Mouse (Mus musculus) heart, embryonic 14.5 days (tissue): ENCODE data around the gene Kcnmb1. TPM values are rescaled to one million over a fixed set of nuclear protein-coding genes. Genes with fewer than 3 reads are reported as not detected.

Experiments
- ATAC-seq: fragments of 200-750 bp; cut with Nextera tagmentation; 2 replicates; pipeline ENCODE4 v1.8.0; 2017; ENCODE audit warnings: low read depth, moderate TSS enrichment; ENCODE audit not compliant: insufficient number of reproducible peaks, insufficient read depth, low FRiP score
- H3K27ac ChIP-seq, 2 experiments: fragments of 200-500 bp in 1 of 2; fragments of 300-500 bp in 1 of 2; sonication (generic) in 1 of 2; replicated peaks in 1 of 2; 2 replicates each; pipeline ENCODE4 v1.5.1; 2012 to 2014; ENCODE audit warnings: low read depth in 2 of 2, low read length in 2 of 2, control low read depth in 1 of 2, mild to moderate bottlenecking in 1 of 2, mixed read lengths in 1 of 2; ENCODE audit not compliant: control insufficient read depth in 1 of 2, insufficient read depth in 1 of 2
- H3K27me3 ChIP-seq: fragments of 300-500 bp; sonication (generic); 2 replicates; pipeline ENCODE4 v1.6.1; 2014; ENCODE audit warnings: mild to moderate bottlenecking, low read length, control low read depth; ENCODE audit not compliant: control insufficient read depth, insufficient read depth
- H3K36me3 ChIP-seq: fragments of 300-500 bp; sonication (generic); 2 replicates; pipeline ENCODE4 v1.6.1; 2014; ENCODE audit warnings: mild to moderate bottlenecking, control low read depth, low read length, mixed read lengths; ENCODE audit not compliant: control insufficient read depth, insufficient read depth
- H3K4me1 ChIP-seq, 2 experiments: fragments of 200-500 bp in 1 of 2; fragments of 300-500 bp in 1 of 2; sonication (generic) in 1 of 2; 2 replicates each; pipeline ENCODE4 v1.6.1; 2012 to 2014; ENCODE audit warnings: low read length in 2 of 2, control low read depth in 1 of 2, mixed read lengths in 1 of 2; ENCODE audit not compliant: control insufficient read depth in 2 of 2, insufficient read depth in 2 of 2
- H3K4me2 ChIP-seq: fragments of 300-500 bp; sonication (generic); 2 replicates; pipeline ENCODE4 v1.6.1; 2014; ENCODE audit warnings: mild to moderate bottlenecking, low read length
- H3K4me3 ChIP-seq, 2 experiments: fragments of 200-500 bp in 1 of 2; fragments of 300-500 bp in 1 of 2; sonication (generic) in 1 of 2; 2 replicates each; pipeline ENCODE4 v1.5.1; 2012 to 2014; ENCODE audit warnings: low read length in 2 of 2, mild to moderate bottlenecking in 2 of 2, control low read depth in 1 of 2, low read depth in 1 of 2, moderate library complexity in 1 of 2; ENCODE audit not compliant: control insufficient read depth in 1 of 2, insufficient read depth in 1 of 2
- H3K9ac ChIP-seq: fragments of 300-500 bp; sonication (generic); 2 replicates; pipeline ENCODE4 v1.6.1; 2014; ENCODE audit warnings: mild to moderate bottlenecking, low read length
- H3K9me3 ChIP-seq: fragments of 300-500 bp; sonication (generic); 2 replicates; pipeline ENCODE4 v1.6.1; 2016; ENCODE audit warnings: low read length, control low read depth; ENCODE audit not compliant: control insufficient read depth
- WGBS: fragments of 180-500 bp; shearing (Covaris S2); extraction: QIAGEN DNeasy Blood & Tissue Kit; methylation state at CpG from one replicate; pipeline ENCODE4 v1.1.7; 2014; 5-methylcytosine and 5-hydroxymethylcytosine counted together
- polyA plus RNA-seq: library from polyadenylated mRNA; unstranded; fragments of >200 nt; fragmentation: Nextera tagmentation; extraction: Ambion mirVana; gene quantifications from 2 replicates; pipeline ENCODE4 v1.2.1, GENCODE M21; 2014

The Kcnmb1 gene
- polyA plus RNA-seq, 1 experiment from 2014 or later, result 2.0 TPM

DNA sequence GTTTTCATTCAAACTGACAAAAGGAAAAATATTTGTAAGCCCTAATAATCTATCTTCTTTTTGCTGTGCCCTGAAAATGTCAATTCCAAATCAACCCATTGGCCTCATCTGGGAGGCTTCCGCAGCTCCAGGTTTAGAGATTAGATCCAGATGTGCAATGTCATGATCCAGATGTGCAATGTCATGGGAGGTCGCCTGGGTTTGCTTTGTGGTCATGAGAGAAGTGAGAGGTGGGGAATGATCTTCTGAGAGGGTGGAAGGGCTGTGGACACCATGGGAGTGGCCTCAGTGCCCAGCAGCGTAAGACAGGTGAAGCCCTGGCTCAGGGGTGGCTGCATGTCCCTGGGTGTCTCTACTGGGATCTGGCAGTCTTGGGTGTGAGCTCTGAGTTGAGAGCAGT lies 39.8 kb upstream of the Kcnmb1 start:
- WGBS, result 60% methylated on average over 3 of the region's 3 CpGs
- H3K27ac ChIP-seq, result no peak overlapping the region
- no peaks in the 10 kb centered on the region for H3K9me3 ChIP-seq
- H3K36me3 ChIP-seq, result no peaks in the 10 kb centered on the region
- H3K4me1 ChIP-seq, result peaks cover 0 to 2% of the 10 kb centered on the region in 2 experiments; a peak in 1 of 4 replicates
- no peak overlapping the region for H3K4me2 ChIP-seq
- peaks cover 8% of the 10 kb centered on the region for H3K27me3 ChIP-seq
- H3K4me3 ChIP-seq, result no peak overlapping the region
- H3K9ac ChIP-seq, result no peak overlapping the region
- ATAC-seq, result no peak

DNA sequence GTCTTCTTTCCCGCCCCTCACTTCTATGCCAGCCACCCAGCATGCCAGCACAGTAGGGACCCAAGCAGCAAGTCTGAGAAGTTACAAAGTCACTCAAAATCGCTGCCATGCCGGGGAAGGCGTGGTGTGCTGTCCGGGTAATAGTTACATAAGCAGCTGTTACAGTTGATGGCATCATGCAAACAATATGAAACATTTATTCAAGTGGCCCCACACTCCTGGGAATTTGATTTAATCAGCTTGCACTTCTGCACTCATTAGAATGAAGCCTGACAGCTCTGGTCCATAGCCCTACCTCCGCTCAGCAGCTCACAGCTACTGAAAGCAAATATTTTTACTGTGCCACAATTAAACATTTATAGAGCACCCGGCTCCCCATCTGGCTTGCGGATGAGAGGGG lies 37.0 kb upstream of the Kcnmb1 start:
- peaks cover 6% of the 10 kb centered on the region; the same call in 1 of the 2 replicates for H3K27me3 ChIP-seq
- H3K4me2 ChIP-seq, result no peak overlapping the region
- H3K9ac ChIP-seq, result no peak overlapping the region
- no peak for ATAC-seq
- H3K9me3 ChIP-seq, result no peaks in the 10 kb centered on the region
- H3K4me3 ChIP-seq, result no peak overlapping the region
- H3K4me1 ChIP-seq, result peaks cover 0 to 2% of the 10 kb centered on the region in 2 experiments; a peak in 1 of 4 replicates
- H3K36me3 ChIP-seq, result no peaks in the 10 kb centered on the region
- H3K27ac ChIP-seq, result no peak overlapping the region
- WGBS, result 73% methylated on average over 8 of the region's 8 CpGs

DNA sequence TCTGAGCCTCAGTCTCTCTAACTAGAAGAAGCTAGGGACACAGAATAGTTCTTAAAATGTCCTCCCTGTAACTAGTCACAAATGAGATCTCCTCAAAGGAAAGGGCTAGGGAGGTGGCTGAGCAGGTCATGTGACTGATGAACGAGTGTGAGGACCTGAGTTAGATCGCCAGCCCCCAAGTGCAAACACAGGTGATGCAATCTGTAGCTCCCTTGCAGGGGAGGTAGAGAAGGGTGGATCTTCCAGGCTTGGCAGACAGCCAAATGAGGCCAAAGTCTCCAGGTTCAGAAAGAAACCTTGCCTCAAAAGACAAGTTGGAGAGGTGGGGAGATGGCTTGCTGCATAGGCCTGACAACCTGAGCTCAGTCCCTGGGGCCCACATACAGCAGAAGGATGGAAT lies 36.3 kb upstream of the Kcnmb1 start:
- ATAC-seq, result no peak
- H3K4me2 ChIP-seq, result no peak overlapping the region
- H3K4me3 ChIP-seq, result no peak overlapping the region
- H3K4me1 ChIP-seq, result peaks cover 0 to 2% of the 10 kb centered on the region in 2 experiments; a peak in 1 of 4 replicates
- peaks cover 6% of the 10 kb centered on the region; the same call in 1 of the 2 replicates for H3K27me3 ChIP-seq
- no peak overlapping the region for H3K27ac ChIP-seq
- no peaks in the 10 kb centered on the region for H3K9me3 ChIP-seq
- H3K9ac ChIP-seq, result no peak overlapping the region
- 45% methylated on average over 2 of the region's 2 CpGs for WGBS
- H3K36me3 ChIP-seq, result no peaks in the 10 kb centered on the region

- Histone ChIP-seq H3K36me3 (no peaks in the 10 kb centered on the region), H3K27ac (no peak overlapping the region), H3K4me3 (no peak overlapping the region), H3K9me3 (no peaks in the 10 kb centered on the region), H3K4me2 (no peak overlapping the region), H3K9ac (no peak overlapping the region), H3K4me1 (peaks cover 0 to 3% of the 10 kb centered on the region in 2 experiments; a peak in 1 of 4 replicates), H3K27me3 (peaks cover 6% of the 10 kb centered on the region; the same call in 1 of the 2 replicates)
- WGBS, result 42% methylated on average over 6 of the region's 6 CpGs
- ATAC-seq, result no peak
Measured at GRCm38 (mm10) chr11:33927321-33927720, 35.5 kb upstream of the Kcnmb1 start.

DNA sequence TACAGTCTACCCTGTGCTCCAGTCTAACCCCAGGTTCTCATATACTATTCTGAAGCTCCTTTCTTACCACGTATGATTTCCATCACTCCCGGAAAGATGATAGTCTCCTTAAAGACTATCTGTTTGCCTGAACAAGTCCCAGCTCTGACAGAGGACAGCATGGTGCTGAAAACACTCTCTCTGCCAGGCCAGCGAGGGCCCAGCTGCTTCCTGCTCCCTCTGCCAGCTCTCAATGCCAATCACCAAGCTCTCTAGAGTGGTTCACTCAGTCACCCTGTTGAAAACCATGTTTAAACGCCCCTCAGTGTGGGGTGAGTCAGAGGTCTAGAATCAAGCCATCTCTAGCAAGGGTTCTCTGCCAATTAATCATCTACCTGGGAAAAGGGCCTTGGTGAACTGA lies 35.0 kb upstream of the Kcnmb1 start:
- 64% methylated on average over 4 of the region's 4 CpGs for WGBS
- no peak overlapping the region for H3K4me2 ChIP-seq
- H3K27ac ChIP-seq, result no peak overlapping the region
- H3K36me3 ChIP-seq, result no peaks in the 10 kb centered on the region
- no peak for ATAC-seq
- H3K9ac ChIP-seq, result no peak overlapping the region
- no peak overlapping the region for H3K4me3 ChIP-seq
- no peaks in the 10 kb centered on the region for H3K9me3 ChIP-seq
- H3K27me3 ChIP-seq, result peaks cover 6% of the 10 kb centered on the region; the same call in 1 of the 2 replicates
- H3K4me1 ChIP-seq, result peaks cover 0 to 3% of the 10 kb centered on the region in 2 experiments; a peak in 1 of 4 replicates

- H3K4me3 ChIP-seq, result no peak overlapping the region
- peaks cover 0 to 3% of the 10 kb centered on the region in 2 experiments; a peak in 1 of 4 replicates for H3K4me1 ChIP-seq
- no peak overlapping the region for H3K4me2 ChIP-seq
- H3K27me3 ChIP-seq, result peaks cover 6% of the 10 kb centered on the region; the same call in 1 of the 2 replicates
- 36% methylated on average over 7 of the region's 7 CpGs for WGBS
- no peak overlapping the region for H3K27ac ChIP-seq
- H3K9ac ChIP-seq, result no peak overlapping the region
- H3K36me3 ChIP-seq, result no peaks in the 10 kb centered on the region
- no peak for ATAC-seq
- no peaks in the 10 kb centered on the region for H3K9me3 ChIP-seq
Measured at GRCm38 (mm10) chr11:33928658-33929057, 34.2 kb upstream of the Kcnmb1 start.

DNA sequence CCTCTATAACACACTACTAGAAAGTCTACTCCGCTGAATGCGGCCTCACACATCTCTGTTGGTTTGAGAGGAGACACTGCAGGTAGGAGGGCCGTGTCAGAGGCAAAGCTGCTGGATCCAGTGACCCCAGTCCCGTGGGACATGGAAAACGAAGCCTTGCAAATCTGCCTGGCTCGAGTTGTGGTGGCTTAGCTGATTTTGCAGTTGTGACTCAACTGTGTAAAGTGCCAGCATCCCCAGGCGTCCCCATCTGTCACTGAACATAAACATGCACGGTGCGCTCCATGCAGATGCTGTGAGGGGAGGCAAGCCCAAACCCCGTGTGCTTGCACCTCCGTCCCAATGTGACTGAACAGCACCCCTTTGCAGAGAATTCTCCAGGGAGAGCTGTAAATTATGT lies 33.4 kb upstream of the Kcnmb1 start:
- Histone ChIP-seq H3K4me2 (no peak overlapping the region), H3K4me1 (peaks cover 0 to 3% of the 10 kb centered on the region in 2 experiments; a peak in 1 of 4 replicates), H3K9me3 (no peaks in the 10 kb centered on the region), H3K9ac (no peak overlapping the region), H3K36me3 (no peaks in the 10 kb centered on the region), H3K27me3 (peaks cover 6% of the 10 kb centered on the region; the same call in 1 of the 2 replicates), H3K4me3 (no peak overlapping the region), H3K27ac (no peak overlapping the region)
- WGBS, result 74% methylated on average over 11 of the region's 11 CpGs
- ATAC-seq, result no peak

DNA sequence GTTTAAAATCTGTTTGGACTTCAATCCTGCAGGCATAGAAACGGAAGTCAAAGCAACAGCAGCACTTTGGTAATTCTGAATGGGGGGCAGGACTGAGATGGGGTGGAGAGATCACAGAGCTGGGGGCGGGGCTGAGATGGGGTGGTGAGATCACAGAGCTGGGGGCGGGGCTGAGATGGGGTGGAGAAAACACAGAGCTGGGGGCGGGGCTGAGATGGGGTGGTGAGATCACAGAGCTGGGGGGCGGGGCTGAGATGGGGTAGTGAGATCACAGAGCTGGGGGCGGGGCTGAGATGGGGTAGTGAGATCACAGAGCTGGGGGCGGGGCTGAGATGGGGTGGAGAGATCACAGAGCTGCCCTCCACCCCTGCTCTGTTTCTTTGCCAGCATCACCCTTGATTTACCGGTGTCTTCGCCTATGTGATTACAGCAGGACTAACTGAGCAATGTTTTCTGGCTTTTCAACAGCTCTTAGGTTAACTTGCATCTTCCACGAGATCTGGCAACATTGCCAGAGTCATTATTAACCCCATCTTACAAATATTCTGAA lies 30.9 kb upstream of the Kcnmb1 start:
- Histone ChIP-seq H3K9ac (no peak overlapping the region), H3K9me3 (no peaks in the 10 kb centered on the region), H3K36me3 (no peaks in the 10 kb centered on the region), H3K27me3 (peaks cover 6% of the 10 kb centered on the region; the same call in 1 of the 2 replicates), H3K4me3 (no peak overlapping the region), H3K4me2 (peak overlapping the region; percentile 25; the same call in 1 of the 2 replicates), H3K4me1 (0 out of 4 replicates have a peak, but pooled peaks cover 0 to 2% of the 10 kb centered on the region in 2 experiments), H3K27ac (no peak overlapping the region)
- ATAC-seq, result no peak
- WGBS, result 19% methylated on average over 10 of the region's 10 CpGs
